Mouse (Mus musculus) testis, adult 2 months (tissue): ENCODE results near the gene Limk2.

Experiments used
- CTCF ChIP-seq: fragments of 200-500 bp; IDR thresholded peaks from 2 replicates; pipeline ENCODE4 v1.5.1; 2012; ENCODE audit warnings: low read depth, mild to moderate bottlenecking, inconsistent platforms, low read length, moderate library complexity; ENCODE audit not compliant: control insufficient read depth, insufficient read depth, insufficient replicate concordance
- POLR2A ChIP-seq: fragments of 200-500 bp; IDR thresholded peaks from 2 replicates; pipeline ENCODE4 v1.6.1; 2012; ENCODE audit warnings: low read depth, mild to moderate bottlenecking, inconsistent platforms, low read length, moderate library complexity; ENCODE audit not compliant: control insufficient read depth

GRCm38 (mm10) chr11:3329891-3330451 is 79.0 kb downstream of the Limk2 start, which contains the start of gene Pik3ip1:
- TF ChIP-seq POLR2A (no peak), CTCF (no peak)
